Mouse (Mus musculus) thymus, postnatal 14 days (tissue): ENCODE results near the gene Kif3c.
A peak's percentile ranks its signal among the peaks of the same experiment; 100 is the strongest.

Experiments used
- DNase-seq: peaks from one replicate; pipeline ENCODE4 v3.0.0; 2021

Kif3c gene

DNA sequence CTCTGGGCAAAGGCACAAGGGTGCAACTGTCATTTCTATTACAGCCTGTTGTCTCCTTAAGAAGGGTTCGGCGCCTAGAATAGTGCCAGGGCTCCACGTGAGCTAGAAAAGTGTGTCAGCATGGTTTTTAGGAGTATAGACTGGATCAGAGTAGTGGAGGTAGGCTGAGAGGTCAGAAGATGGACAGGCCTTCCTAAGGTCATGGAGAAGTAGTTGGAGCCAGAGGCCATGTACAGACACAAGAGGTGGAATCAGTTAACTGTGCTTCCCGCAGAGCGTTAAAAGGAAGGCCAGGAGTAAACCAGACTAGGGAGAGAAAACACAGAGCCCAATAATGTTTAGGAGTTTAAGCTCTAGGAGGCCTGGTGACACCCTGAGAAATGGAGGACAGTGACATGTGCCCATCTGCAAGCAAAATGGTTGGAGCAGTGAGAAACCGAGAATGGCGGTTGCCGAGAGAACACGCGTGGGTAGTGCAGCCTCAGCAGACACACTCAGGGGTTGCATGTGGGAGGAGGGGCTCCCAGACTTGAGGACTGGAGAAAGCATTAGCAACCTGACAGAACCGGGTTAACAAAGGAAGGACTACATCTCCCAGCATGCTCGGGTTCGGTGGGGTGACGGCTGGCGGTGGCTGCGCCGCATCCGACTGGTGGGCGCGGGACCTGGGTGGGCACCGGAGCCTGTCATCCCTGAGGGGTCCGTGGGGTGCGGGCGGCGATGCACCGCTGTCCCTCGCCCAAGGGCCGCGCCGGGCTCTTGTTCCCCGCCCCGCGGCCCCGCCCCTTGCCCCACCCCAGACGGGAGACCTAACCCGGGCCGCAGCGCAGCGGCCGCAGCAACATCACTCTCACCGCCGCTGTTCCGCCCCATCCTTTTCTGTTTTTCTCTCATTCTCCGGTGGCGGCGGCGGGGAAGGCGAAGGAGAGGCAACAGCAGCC is at the start of gene Kif3c:
Kif3c (plus strand) TSS at position 625 of the 941 bp plus-strand sequence.
- peak; percentile 91 for DNase-seq

DNA sequence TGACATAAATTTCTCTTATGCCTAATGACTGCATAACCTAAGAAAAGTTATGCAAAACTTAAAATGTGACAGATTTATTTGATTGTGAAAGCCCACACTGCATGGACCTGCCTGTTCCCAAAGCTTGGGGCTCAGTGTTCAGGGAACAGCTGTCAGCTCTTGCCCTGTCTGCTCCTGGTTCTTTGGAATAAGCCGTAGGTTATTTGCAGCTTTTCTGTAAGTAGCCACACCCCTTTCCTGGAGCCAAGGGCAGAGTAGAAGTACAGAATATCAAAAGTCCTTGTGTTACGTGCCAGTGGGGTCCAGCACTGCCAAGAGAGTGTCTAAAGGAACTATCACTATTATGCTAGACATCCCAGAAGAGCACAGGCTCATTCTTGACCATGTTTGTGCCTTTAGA is 48.8 kb upstream of the Kif3c start:
- no peak for DNase-seq

DNA sequence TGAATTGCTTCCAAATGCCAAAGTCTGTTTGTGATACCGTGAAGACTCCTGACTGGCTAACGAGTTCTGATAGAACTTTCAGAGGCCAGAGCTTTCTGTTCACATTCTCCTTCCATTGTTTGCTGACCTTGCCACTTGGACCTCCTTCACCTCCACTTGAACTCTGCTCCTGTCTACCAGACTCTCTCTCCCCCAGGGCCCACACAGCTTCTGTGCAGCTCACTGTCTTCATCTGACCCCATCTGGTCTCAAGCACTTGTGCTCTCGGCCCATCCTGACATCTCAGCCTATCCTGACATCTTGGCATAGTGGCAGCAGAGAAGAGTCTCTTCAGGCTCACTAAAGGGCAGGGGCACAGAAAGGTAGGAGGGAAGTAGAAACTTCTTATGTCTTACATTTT is 48.0 kb upstream of the Kif3c start:
- no peak for DNase-seq

DNA sequence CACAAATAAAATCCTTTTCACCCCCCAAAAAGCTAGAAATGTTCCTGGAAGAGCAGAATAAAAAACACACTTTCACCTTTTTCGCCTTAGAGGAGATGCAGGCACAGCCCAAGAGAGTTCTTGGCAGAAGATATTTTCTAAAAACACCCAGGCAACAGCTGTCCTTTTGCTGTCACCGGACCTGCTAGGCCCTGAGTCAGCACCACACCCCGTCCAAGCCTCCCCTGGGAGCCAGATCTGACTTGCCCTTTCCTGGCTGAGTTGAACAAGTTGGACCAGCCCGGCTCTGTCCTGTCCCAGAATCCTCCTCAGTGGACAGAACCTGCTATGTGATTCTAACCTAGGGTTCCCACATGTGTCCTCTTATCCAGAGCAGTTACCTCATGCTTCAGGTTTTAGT is 45.6 kb upstream of the Kif3c start:
- DNase-seq = no peak

DNA sequence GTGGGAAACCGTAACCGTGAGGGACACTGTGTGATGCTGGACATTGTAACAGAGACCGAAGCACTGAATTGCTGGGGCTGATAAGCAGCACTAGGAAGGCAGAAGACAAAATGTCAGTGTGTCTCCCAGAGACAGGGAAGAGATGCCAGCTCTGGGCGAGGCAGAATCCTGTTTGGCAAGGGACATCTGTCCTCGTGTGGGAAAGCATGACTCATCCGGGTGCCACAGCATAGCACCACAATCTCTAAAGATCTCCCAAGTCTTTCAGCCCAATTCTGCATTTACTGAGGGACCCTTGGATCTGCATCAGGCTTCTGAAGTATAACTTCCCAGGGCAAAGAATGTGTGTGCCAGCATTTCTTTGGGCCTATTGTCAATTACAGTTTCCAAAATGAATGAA is 41.7 kb upstream of the Kif3c start:
- no peak for DNase-seq

DNA sequence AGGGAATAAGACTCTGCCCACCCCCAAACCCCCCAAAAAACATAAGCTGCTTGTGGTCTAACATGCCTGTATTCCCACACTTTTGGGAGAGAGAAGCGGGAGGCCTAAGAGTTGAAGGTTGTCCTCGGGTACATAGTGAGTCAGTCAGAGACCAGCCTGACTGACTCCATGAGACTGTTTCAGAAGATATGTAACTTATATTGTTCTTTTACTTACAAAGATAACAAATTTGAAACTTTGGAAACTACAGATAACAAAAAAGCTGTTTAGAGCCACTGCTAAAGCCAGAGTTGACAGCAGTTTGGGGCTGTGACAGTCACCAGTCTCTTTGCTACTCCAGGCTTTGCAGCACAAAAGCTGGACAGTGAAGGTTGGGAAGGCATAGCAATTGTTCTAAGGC is 39.7 kb upstream of the Kif3c start:
- DNase-seq = no peak

DNA sequence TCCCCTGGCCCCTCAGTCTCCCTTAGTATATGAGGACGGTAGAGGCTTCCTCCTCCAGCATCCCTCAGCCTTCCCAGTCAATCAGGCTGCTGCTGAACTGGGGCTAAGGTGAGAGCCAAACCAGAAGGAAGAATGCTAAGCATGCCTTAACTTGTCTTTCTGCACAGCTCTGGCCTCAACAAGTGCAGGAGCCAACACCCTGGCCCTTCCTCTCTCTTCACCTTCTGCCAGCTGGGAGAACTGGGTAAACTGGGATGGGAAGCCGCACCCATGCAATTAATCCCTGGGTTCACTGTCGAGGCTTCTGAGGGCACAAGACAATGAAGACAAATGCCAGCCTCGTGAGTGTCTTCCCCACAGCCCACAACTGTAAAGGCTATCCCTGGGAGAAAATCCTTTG is 35.3 kb upstream of the Kif3c start:
- no peak for DNase-seq

DNA sequence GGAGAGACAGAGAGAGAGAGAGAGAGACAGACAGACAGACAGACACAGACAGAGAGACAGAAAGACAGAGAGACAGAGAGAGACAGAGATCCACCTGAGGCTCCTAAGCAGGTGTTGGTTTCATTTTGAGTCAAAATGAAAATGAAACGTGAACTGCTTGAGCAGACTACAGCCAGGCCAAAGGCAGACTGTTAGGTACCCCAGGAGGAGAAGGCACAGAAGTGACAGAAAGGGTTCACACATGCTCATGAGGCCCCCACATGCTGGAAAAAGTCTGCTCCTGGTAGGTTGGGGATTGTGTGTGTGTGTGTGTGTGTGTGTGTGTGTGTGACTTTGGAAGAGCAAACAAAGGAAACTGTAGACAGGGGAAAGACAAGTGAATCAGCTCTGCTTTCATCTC is 26.0 kb upstream of the Kif3c start:
- DNase-seq = no peak

DNA sequence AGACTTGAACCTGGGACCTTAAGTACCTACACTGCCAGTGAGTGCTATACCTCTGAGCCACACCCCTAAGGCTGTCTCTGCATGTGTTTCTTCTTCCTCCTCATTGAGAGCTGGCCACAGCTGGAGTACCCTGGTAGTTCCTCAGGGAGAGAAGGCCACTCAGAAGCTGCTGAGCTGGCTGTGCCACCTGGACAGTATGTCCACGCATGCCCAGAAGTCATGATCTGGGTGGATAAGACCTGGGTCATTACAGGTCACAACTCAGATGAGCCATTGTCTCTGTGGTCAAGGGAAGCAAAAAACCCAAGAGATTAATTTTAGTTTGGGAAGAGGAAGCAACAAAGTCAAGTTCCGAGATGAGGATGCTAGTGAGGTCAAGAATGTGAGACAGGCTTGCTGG is 20.8 kb upstream of the Kif3c start:
- no peak for DNase-seq

DNA sequence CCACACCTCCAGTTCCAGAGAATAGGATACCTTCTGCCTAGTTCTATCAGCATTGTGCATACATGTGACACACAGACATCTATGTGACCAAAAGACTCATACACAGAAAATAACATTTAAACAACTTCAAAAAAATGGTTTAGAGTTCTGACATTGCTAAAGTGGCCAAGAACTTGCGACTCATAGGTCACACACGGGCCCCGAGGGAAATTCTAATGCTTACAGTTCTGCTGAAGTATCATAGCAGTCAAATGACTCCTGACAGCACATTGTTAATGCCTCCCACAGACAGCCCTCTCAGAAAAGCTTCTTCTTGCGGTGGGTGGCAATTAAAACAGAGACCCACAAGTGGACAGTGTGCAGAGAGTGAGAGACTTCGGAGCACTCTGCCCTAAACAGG is 19.9 kb upstream of the Kif3c start:
- DNase-seq = no peak

DNA sequence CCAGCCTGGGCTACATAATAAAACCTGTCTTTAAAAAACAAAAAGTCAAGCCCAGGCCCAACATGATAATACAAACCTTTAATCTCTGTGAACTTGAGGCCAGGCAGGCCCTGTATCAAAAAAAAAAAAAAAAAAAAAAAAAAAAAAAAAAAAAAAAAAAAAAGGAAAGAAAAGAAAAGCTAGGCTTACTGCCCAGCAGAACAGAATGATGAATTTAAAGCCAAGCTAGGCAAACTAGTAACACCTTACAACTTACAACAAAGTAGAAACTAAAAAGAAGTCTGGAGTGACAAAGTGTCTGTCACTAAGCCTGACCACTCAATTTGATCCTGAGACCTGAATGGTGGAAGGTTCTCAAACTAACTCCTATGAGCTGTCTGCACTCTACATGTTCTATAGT is 17.2 kb upstream of the Kif3c start:
- DNase-seq = no peak

DNA sequence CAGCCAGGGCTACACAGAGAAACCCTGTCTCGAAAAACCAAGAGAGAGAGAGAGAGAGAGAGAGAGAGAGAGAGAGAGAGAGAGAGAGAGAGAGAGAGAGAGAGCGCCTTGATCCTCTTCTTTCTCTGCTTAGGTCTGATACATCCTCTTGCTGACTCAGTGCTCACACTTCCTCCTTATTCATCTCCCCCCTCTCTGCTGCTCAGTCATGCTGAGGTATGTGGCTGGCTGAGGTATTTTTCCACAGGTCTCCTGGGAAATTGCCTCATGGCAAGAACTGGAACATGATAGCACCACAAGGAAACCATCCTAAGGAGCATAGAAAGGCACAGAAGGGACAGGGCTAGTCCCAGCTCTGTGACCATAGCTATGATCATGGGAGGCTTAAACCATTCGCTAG is 15.5 kb upstream of the Kif3c start:
- DNase-seq = no peak

DNA sequence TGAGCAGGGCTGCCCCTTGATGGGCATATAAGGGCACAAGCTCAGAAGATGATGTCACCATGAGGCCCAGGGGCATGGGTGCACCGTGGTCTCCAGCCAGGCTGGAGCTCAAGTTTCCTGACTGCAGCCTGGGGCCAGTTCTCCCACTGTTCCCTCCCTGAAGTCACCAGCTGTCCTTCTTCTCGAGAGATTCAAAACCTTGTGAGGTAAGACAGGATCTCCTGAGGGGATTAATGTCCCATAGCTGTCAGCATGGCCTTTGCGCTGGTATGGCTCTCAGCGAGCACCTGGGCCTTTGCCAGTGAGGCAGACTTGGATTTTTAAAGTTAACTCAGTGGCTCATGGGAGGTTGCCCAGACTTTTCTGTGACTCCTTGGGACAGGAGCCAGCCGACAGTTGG is 14.8 kb upstream of the Kif3c start:
- no peak for DNase-seq

DNA sequence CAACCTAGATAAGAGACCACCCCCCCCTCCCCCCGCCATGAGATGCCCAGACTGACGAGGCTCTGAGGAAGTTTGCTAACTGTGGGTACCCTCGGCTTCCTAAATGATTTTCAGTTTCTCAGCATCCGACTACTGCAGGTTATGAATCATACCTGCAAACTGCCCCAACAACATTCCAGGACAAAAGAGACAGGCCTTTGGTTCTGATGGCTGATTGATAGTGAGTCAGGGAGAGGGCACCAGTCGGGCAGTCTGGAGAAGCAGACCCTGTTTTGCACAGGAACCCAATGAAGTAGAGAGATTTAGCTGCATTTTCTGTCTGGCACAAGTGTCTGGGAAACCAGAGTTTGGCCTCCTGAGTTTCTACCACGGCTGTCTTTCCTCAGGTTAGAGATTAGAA is 12.7 kb upstream of the Kif3c start:
- no peak for DNase-seq

DNA sequence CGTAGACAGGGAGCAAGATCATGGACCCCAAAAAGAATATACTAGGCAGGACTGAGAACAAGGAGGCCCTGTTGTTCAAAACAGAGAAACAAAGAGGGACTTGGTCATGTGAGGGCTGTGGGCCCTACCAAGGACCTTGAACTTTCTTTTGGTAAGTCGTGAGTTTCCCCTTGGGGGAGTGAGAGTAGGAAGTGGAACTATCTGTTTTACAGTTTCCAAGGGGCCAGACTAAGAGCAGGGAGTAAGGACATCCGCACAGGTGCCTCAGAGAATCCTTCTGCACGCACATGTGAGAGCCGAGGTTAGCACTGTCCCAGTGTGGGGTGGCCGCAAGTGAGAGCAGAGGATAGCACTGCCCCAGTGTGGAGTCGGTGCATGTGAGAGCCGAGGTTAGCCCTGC is 9.9 kb upstream of the Kif3c start:
- DNase-seq = no peak

DNA sequence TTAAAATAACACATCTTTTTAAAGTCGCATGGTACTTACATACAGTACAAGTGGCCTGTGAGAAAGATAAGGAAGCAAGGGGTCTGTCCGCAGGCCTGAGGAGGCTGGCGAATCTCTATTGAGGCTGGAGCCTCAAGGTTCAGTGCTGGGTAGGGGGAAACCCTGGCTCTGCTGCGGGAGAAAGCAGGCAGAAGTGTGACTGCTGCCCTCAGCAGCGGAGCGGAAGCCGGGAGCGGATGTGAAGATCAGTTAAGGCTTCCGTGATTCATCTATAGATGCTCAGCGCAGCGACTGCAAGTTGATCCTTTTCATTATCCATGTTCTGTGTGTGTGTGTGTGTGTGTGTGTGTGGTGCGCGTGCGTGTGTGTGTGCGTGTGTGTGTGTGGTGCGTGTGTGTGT is 8.1 kb upstream of the Kif3c start:
- DNase-seq = peak; percentile 23

DNA sequence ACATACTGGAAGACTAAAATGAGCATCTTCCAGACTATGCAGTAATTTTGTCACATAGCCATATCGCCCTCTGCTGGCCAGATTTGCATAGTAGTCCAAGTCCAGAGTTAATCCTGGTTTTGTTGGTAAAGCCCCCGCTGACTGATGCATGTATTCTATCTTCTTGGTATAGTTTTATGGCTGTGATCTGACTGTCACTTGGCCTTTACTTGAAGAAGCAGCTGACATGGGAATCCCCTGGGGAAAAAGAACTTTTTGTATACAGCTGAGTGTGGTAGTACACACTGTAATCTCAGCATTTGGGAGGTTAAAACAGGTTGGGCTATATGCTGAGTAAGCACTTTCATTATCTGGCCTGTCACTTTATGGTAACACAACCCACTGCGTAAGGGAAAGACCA is 5.6 kb upstream of the Kif3c start:
- DNase-seq = peak; percentile 81

DNA sequence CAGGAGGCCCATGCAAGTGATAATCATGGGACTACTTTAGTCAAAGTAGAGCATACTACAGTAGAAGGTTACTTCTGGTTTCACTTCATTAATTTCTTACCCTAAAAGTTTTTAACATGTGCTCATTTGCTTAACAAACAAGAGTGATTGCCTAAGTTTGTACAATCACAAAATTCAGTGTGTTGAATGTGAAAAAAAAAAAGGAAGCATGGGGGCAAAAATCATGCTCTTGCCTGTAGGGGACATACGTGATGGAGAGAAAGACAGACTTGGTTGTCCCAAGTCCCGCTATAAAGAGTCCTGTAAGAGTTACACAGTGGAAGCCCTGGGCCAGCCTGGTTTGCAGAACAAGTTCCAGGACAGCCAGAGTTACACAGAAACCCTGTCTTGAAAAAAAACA is 4.9 kb upstream of the Kif3c start:
- DNase-seq = no peak

DNA sequence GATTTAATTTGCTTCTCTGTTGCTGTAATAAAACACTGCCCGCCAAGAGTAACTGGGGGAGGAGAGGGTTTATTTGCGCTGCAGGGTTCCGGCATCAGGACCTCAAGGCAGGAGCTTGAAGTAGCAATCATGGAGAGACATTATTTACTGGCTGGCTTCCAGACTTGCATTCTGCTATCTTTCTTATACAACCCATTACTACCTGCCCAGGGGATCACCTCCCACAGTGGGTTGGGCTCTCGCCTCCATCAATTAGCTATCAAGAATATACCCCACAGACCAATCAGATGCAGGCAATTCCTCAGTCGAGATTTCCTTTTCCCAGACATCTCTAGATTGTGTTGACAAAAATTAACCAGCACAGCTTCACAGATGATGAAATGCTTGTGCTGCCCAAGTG is 856 bp upstream of the Kif3c start:
- DNase-seq = no peak

DNA sequence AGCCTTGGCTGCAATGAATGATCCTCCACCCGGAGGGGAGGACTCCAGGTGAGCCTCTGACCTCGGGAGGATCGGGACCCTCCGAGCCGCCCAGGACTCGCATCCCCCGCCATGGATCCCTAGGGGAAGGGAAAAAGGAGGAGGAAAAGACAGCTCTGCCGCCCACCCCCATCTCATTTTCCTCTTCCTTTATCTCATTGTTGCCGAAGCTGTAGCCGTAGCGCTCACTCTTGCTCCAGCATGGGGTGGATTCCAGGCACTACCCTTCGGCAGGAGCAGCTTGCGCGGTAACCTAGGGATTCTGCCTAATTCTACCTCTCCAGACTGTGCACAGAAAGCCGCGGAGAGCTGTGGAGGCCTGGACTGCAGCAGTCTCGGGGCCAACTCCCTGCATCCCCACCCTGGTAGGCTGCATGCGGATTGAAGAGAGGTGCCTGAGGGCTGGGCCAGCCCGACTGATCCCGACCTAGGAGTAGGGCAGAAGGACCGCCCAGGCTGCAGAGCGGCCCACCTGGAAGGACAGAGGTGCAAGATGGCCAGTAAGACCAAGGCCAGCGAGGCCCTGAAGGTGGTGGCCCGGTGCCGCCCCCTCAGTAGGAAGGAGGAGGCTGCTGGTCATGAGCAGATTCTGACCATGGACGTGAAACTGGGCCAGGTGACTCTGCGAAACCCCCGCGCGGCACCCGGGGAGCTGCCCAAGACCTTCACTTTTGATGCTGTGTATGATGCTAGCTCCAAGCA is 687 bp downstream of the Kif3c start:
- peak; percentile 33 for DNase-seq

DNA sequence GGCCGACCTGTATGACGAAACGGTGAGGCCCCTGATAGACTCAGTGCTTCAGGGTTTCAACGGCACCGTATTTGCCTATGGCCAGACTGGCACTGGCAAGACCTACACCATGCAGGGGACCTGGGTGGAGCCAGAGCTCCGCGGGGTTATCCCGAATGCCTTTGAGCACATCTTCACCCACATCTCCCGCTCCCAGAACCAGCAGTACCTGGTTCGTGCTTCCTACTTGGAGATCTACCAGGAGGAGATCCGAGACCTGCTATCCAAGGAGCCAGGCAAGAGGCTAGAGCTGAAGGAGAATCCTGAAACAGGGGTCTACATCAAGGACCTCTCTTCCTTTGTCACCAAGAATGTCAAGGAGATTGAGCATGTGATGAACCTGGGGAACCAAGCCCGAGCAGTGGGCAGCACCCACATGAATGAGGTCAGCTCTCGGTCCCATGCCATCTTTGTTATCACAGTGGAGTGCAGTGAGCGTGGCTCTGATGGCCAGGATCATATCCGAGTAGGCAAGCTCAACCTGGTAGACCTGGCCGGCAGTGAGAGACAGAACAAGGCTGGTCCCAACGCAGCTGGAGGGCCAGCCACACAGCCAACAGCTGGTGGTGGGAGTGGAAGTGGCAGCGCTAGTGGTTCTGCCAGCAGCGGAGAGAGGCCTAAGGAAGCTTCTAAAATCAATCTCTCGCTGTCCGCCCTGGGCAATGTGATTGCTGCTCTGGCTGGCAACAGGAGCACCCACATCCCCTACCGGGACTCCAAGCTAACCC is 1.4 kb downstream of the Kif3c start:
- no peak for DNase-seq

DNA sequence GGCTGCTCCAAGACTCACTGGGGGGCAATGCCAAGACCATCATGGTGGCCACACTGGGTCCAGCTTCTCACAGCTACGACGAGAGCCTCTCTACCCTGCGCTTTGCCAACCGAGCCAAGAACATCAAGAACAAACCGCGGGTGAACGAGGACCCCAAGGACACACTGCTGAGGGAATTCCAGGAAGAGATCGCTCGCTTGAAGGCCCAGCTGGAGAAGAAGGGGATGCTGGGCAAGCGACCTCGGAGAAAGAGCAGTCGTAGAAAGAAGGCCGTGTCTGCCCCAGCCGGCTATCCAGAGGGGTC is 2.0 kb downstream of the Kif3c start:
- no peak for DNase-seq

DNA sequence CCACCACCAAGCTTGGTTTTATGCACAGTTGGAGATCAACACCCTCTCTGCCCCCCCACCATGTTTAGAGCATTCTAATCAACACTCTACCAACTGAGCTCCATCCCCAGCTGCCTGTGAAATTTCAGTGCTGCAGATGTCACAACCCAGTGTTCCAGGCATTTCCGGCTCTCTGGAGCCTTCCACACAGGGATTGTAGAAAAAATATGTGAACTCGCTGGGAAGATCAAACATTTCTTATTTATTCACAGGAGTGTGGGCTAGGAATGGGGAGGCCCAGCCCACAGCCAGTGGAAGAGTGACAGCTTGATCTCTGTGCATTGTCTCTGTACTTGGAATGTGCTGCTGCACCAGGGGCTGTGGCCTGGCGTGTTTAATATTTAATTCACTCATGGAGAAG is 3.8 kb downstream of the Kif3c start:
- DNase-seq = no peak
